Mouse (Mus musculus) liver, postnatal 0 days (tissue): ENCODE data around the gene Dnajc16.

Source experiments
- CTCF ChIP-seq: sonication (generic); IDR thresholded peaks from 2 replicates; pipeline ENCODE4 v1.5.1; 2016; ENCODE audit warnings: antibody characterized with exemption, low read depth
- EP300 ChIP-seq: IDR thresholded peaks from 2 replicates; pipeline ENCODE4 v1.6.1; 2016; ENCODE audit warnings: antibody characterized with exemption, low read depth, mild to moderate bottlenecking

DNA sequence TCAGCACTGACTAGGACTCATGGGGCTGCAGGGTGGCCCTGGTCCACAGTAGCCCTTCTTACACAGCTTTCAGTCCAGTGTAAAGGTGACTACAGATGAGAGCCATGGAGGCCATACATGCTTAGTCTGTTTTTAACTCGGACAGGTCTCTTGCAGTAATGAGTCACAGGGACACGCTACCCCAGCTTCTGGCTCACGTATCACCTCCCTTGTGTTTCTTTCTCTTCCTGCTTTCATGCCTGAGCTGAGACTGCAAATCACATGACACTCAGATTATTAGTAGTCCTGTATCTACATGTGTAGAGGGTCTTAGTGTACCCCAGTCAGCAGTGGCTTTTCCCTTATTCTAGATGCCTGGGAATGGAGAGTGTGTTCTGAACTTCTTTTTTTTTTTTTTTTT lies 25.7 kb downstream of the Dnajc16 start:
- TF ChIP-seq EP300 (no peak), CTCF (no peak)
